Mouse (Mus musculus) layer of hippocampus, postnatal 25 days (tissue): ENCODE results near the gene Slc39a5. TPM values are rescaled to one million over a fixed set of nuclear protein-coding genes. Genes with fewer than 3 reads are reported as not detected.
A peak's percentile ranks its signal among the peaks of the same experiment; 100 is the strongest.

Experiments used
- DNase-seq, 2 experiments: peaks; one replicate each; pipeline ENCODE4 v3.0.0; 2022; ENCODE audit warnings: mixed read lengths in 2 of 2, low spot score in 1 of 2; ENCODE audit errors: extremely low spot score in 1 of 2
- total RNA-seq, 2 experiments: library from RNA; stranded (reverse); gene quantifications; 2 replicates each; pipeline ENCODE4 v1.2.3; 2021

Gene Slc39a5
- total RNA-seq: not detected

DNA sequence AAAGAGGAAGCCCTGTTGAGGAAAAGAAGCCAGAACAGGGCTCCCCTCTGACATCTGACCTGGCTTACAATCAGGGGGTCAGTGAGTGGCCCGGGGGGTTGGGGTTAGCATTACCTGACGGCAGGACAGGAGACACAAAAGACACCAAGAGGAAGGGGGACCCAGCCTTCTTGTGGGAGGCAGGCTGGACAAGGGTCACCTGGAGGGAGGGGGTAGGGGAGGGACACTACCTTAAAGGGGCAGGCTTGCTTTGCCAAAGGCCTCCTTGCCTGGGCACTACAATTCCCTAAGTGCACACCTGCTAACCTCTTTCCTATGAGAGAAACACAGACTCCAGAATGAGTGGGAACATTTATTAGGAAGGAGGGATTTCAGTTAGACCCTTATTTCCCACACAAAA is at the start of gene Slc39a5:
Slc39a5 (minus strand) TSS at position 174 of the 400 bp plus-strand sequence.
- DNase-seq: no peak

DNA sequence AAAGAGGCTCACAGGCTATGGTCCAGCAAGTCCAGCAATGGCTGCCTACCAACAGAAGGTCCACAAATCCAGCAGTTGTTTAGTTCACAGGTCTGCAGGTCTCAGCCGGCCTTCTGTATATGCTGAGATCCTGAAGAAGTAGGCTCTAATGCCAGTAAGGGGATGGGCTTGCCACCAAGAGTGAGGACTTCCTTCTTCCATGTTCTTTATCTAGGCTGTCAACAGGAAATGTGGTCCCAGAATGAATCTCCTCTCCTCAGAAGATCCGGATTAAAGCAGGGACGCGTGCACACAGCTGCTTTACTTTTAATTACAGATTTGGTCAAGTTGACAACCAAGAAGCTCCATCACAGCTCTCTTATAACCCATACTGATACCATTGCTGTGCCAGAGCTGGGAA is 44.4 kb upstream of the Slc39a5 start:
- no peak for DNase-seq

DNA sequence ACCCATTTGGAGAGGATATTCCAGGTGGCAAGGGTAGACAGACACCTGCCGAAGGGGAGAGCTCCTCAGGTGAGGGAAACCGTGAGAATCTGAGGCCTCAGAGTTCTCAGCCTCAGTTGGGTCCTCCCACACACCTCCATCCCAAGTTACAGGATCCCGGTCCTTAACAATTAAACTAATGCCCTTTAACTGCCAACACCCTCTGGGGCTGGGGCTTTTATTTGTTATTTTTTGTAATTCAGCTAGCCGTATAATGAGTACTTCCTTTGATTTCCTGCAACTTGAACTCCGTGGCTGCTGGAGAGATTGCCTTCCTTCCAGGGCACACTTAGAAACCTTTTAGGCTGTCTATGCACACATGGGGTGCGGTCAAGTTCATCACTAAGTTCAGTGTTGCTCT is 43.3 kb upstream of the Slc39a5 start:
- no peak for DNase-seq

DNA sequence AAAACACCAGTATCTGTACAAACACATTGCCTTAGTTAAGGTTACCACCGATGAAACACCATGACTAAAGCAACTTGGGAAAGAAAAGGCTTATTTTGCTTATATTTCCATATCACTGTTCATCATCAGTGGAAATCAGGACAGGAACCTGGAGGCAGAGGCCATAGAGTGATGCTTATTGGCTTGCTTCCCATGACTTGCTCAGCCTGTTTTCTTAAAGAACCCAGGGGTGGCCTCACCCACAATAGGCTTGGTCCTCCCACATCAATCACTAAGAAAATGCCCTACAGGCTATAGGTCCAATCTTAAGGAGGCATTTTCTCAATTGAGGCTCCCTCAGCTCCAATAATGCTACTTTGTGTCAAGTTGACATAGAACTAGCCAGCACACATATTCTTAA is 41.7 kb upstream of the Slc39a5 start:
- DNase-seq: no peak

DNA sequence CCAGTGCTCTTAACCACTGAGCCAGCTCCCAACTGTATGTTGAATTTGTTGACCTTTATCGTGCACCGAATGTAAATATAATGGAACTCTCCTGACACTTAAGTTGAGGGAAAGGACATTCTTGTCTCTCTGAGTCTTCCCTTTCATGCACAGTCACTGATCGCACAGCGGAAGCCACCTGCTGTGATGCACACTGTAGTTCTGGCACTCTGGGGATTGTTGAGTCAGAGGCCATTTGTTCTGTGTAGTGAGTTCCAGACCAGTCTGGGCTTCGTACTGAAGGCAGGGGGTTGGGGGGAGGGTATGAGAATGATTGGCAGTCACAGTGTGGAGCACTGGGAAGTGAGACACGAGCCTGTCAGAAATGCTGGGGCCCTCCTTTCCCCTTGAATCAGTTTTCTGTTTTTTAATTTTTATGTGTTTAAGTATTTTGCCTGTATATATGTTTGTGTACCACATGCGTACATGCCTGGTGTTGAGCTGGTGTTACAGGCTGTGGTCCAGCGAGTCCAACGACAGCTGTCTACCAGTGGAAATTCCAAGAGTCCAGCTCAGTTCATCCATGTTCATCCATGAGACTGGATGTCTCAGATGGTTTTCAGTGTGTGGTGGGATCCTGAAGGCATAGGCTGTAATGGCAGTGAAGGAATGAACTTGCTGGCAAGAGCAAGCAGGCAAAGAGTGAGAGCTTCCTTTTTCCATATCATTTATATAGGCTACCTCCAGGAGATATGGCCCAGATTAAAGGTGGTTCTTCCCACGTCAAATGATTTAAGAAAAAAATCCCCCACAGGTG is 40.5 kb upstream of the Slc39a5 start:
- DNase-seq: no peak

- no peak for DNase-seq
These were observed 39.4 kb upstream of the Slc39a5 start for GRCm38 (mm10) chr10:128440407-128440806.

DNA sequence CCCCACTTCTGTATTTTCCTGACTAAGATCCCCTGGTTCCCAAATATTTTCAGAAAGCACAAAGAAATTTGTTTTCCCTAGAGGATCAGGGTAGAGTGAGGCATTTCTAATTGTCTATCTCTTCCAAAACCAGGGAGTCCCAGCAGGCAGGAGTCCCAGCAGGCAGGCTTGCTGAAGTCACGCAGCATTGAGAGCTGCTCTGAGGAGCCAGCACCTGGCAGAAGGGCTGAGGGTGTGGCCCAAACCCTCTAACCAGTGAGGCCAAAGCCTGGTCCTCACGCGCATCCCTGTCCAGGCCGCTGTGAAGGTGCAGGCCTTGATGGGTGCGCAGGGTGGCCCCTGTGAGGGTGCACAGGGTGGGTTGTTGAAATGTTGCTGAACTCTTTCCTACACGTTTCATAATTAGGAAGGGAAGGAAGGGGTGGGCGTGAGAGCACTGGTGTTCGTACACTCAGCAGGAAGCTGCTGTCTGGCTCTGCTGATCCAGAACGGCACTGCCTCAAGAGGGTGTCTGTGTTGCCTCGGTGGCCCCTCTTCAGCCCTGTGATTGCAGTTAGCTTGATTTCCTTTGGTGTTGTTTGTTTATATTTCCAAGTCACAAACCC is 37.7 kb upstream of the Slc39a5 start:
- no peak for DNase-seq

DNA sequence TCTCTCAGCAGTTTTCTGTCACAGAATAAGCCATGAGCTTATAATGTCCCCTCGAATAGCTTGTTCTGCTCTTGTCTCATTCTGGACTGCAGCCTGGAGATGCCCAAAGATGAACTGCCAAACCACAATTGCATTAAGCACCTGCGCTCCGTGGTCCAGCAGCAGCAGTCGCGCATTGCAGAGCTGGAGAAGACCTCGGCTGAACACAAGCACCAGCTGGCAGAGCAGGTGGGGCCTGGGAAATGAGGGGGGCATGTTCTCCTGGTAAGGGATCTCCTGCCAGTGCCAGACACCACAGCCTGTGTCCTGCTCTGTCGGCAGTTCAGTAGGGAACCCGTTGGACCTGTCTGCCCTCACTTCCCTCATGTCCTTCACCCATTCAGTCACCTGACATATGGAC is 35.3 kb upstream of the Slc39a5 start:
- DNase-seq: no peak

GRCm38 (mm10) chr10:128435873-128436272 is 34.8 kb upstream of the Slc39a5 start:
- DNase-seq: no peak

GRCm38 (mm10) chr10:128435186-128435823 is 34.3 kb upstream of the Slc39a5 start:
- DNase-seq: peak in 1 of 2 experiments; percentile 29

- no peak for DNase-seq
These were observed 33.7 kb upstream of the Slc39a5 start for GRCm38 (mm10) chr10:128434681-128435080.

DNA sequence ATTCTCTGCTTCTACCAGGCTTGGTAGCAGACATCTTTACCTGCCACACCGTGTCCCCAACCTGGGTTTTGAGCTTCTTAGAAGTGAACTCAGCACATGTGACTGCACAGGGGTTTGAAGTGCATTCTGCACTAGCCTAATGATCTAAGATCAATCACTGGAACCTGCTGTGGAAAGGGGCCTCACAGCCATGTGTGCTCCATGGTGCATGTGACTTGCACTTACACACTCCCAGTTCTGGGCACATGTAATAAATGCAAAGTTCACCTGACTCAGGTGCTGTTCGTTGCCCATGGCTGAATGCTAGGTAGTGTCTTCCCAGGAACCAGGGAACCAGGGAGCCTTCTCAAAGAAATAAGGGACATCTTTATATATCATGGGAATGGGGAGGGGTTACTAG is 32.4 kb upstream of the Slc39a5 start:
- no peak for DNase-seq

DNA sequence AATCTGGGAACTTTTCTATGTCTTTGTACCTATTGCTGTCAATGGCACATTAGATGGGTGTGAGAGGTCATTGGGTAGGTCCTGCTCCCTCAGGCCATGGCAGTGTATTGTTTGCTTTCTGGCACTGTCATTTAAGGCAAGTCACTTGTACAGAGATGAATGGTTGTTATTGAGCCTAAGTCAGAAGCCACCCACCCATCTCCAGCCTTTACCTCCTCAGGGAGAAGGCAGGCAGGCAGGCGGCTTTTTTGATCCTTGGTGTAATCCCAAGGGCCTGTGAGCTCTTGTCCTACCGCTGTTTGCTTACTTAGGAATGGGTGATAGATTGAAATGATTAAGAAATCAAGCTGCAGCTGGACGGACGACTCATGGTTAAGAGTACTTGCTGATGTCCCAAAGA is 28.4 kb upstream of the Slc39a5 start:
- no peak for DNase-seq

DNA sequence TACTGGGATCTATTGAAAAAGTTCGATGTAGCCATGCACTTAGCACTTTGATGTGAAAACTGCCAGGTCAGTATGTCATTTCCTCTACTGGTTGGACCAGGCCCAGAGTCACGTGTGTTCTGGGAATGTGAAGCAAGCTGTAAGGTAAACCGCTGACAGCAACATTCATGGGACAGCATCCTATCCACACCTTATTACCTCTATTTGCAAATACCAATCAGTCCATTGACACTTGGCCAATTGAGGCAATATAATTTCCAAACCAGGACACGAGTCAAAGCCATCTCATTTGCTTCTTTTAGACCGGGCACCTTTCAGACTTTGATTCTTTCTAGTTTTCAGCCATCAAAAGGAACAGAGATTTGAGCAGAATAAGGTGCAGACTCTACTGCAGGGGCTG is 28.0 kb upstream of the Slc39a5 start:
- no peak for DNase-seq

DNA sequence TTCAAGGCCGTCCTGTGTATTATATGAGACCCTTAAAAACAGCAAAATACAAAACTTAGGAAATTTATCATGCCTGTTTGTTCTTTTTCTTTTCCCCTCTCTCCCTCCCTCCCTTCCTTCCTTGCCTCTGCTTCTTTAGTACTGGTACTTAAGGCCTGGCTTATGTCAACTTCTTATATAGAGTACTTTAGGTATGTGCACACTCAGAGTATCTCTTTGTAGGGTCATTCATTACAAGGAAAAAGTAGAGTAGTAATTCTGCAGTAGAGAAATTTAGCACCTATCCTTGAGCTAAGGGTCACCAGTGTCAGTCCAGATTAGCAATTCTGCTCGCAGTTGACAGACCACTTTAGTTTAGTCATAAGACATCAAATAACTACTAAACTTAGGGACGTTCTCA is 24.2 kb upstream of the Slc39a5 start:
- DNase-seq: no peak

DNA sequence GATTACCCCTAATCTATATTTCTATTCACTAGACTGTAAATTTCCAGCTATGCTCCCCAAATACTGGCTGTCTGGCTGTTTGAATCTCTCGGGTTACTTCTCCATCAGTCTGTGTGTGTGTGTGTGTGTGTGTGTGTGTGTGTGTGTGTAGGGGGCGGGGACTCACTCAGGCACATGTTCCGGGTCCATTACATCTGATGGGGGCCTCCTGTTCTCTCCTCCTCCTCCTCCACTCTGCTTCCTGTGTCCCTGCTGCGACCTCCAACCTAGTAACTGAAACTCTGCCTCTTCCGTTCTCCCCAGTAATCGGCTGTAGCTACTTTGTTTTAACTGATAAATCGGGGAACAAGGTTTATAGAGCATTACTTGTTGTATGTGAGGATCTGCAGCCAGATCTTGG is 23.6 kb upstream of the Slc39a5 start:
- no peak for DNase-seq

DNA sequence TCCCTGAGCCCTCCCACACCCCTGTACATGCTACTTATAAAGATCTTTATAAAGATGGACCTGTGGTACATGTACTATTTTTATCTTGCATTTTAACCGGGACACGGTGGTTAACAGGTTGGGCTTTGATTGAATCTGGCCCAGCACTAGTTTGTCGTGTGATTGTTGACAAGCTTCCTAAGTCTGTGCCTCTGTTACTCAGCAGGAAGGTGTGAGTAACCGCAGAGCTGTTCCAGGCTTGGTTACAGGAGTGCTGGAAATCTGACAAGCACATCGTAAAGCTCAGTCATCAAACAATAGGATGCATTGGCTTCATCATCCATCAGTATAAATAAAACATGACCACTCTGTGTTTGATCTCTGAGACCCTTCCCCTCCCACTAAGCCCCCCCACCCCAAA is 21.4 kb upstream of the Slc39a5 start:
- no peak for DNase-seq

- DNase-seq: no peak
These were observed 13.8 kb upstream of the Slc39a5 start for GRCm38 (mm10) chr10:128414848-128415247.

- DNase-seq: no peak
These were observed 12.0 kb upstream of the Slc39a5 start for GRCm38 (mm10) chr10:128413076-128413475.

GRCm38 (mm10) chr10:128412558-128412957 is 11.5 kb upstream of the Slc39a5 start:
- DNase-seq: no peak

- DNase-seq: no peak
These were observed 11.0 kb upstream of the Slc39a5 start for GRCm38 (mm10) chr10:128412055-128412381.
